Mouse (Mus musculus) layer of hippocampus, postnatal 25 days (tissue): ENCODE measurements around the gene Sprr4. TPM values are rescaled to one million over a fixed set of nuclear protein-coding genes. Genes with fewer than 3 reads are reported as not detected.
A peak's percentile ranks its signal among the peaks of the same experiment; 100 is the strongest.
"Not testable (repeated sequence)": the region's sequence is repeated elsewhere in the genome, so short reads cannot be mapped to it uniquely, and the experiment has no call there.

ENCODE experiments used
- DNase-seq, 2 experiments: peaks; one replicate each; pipeline ENCODE4 v3.0.0; 2022; ENCODE audit warnings: mixed read lengths in 2 of 2, low spot score in 1 of 2; ENCODE audit errors: extremely low spot score in 1 of 2
- total RNA-seq, 2 experiments: library from RNA; stranded (reverse); gene quantifications; 2 replicates each; pipeline ENCODE4 v1.2.3; 2021

The Sprr4 gene
- total RNA-seq, result not detected

GRCm38 (mm10) chr3:92500393-92500792 is at the start of gene Sprr4:
Gene Sprr4, minus strand, starts transcription at chr3:92500493.
- no peak for DNase-seq

GRCm38 (mm10) chr3:92534411-92534810 is 34.1 kb upstream of the Sprr4 start, which contains the start of gene 2310046K23Rik:
Gene 2310046K23Rik, minus strand, starts transcription at chr3:92534511.
- DNase-seq, result no peak

GRCm38 (mm10) chr3:92512325-92512724 is 12.0 kb upstream of the Sprr4 start:
- no peak for DNase-seq

- DNase-seq, result peak in 1 of 2 experiments; percentile 20
Measured at GRCm38 (mm10) chr3:92510786-92511185, 10.5 kb upstream of the Sprr4 start.

- no peak for DNase-seq
Measured at GRCm38 (mm10) chr3:92508185-92508584, 7.9 kb upstream of the Sprr4 start.

- DNase-seq, result no peak
Measured at GRCm38 (mm10) chr3:92503528-92503927, 3.2 kb upstream of the Sprr4 start.

GRCm38 (mm10) chr3:92490262-92490661 is 10.0 kb downstream of the Sprr4 start:
- not testable (repeated sequence) for DNase-seq

- DNase-seq, result no peak
Measured at GRCm38 (mm10) chr3:92486307-92486706, 14.0 kb downstream of the Sprr4 start.

- no peak for DNase-seq
Measured at GRCm38 (mm10) chr3:92485863-92486262, 14.4 kb downstream of the Sprr4 start, which contains the start of gene Sprr1a. Gene Sprr1a, minus strand, starts transcription at chr3:92485895.

- DNase-seq, result not testable (repeated sequence)
Measured at GRCm38 (mm10) chr3:92481249-92481648, 19.0 kb downstream of the Sprr4 start.

GRCm38 (mm10) chr3:92470111-92470510 is 30.2 kb downstream of the Sprr4 start:
- no peak for DNase-seq

GRCm38 (mm10) chr3:92467424-92467823 is 32.9 kb downstream of the Sprr4 start:
- DNase-seq, result no peak

- no peak for DNase-seq
Measured at GRCm38 (mm10) chr3:92466576-92466975, 33.7 kb downstream of the Sprr4 start.

GRCm38 (mm10) chr3:92458620-92459019 is 41.7 kb downstream of the Sprr4 start, which contains the start of gene Sprr3:
Gene Sprr3, minus strand, starts transcription at chr3:92458720.
- no peak for DNase-seq

- DNase-seq, result no peak
Measured at GRCm38 (mm10) chr3:92455151-92455550, 45.1 kb downstream of the Sprr4 start.

Other genes starting within 250 kb of the Sprr4 start
- not detected for gene Sprr2a3, start 215.1 kb downstream of the Sprr4 start, total RNA-seq
- not detected for gene Sprr2b, start 183.9 kb downstream of the Sprr4 start, total RNA-seq
- gene Sprr2d, start 161.4 kb downstream of the Sprr4 start, total RNA-seq, result not detected
- not detected for gene Sprr2e, start 148.3 kb downstream of the Sprr4 start, total RNA-seq
- not detected for gene Sprr2f, start 135.3 kb downstream of the Sprr4 start, total RNA-seq
- not detected for gene Sprr2h, start 114.8 kb downstream of the Sprr4 start, total RNA-seq
- not detected for gene Sprr2i, start 92.5 kb downstream of the Sprr4 start, total RNA-seq
- gene Sprr2j-ps, start 82.4 kb downstream of the Sprr4 start, total RNA-seq, result not detected
- 1 to 10 TPM; 2.3 to 3.6 TPM for gene Gm9774, start 71.1 kb downstream of the Sprr4 start, total RNA-seq
- not detected for gene Sprr2k, start 67.9 kb downstream of the Sprr4 start, total RNA-seq
- gene Sprr1b, start 61.7 kb downstream of the Sprr4 start, total RNA-seq, result not detected
- not detected for gene Sprr3, start 41.8 kb downstream of the Sprr4 start, total RNA-seq
- gene Sprr1a, start 14.6 kb downstream of the Sprr4 start, total RNA-seq, result not detected
- not detected for gene 2310046K23Rik, start 34.0 kb upstream of the Sprr4 start, total RNA-seq
- not detected for gene Ivl, start 73.2 kb upstream of the Sprr4 start, total RNA-seq
- not detected for gene Smcp, start 88.5 kb upstream of the Sprr4 start, total RNA-seq
- gene 2210017I01Rik, start 107.0 kb upstream of the Sprr4 start, total RNA-seq, result not detected
- gene Lce6a, start 121.2 kb upstream of the Sprr4 start, total RNA-seq, result not detected
- gene Lce1a1, start 147.8 kb upstream of the Sprr4 start, total RNA-seq, result not detected
- gene Lce1b, start 156.4 kb upstream of the Sprr4 start, total RNA-seq, result not detected
- not detected for gene Lce1a2, start 169.8 kb upstream of the Sprr4 start, total RNA-seq
- not detected for gene Lce1c, start 178.8 kb upstream of the Sprr4 start, total RNA-seq
- not detected for gene Lce1d, start 186.7 kb upstream of the Sprr4 start, total RNA-seq
- not detected for gene Lce1e, start 208.6 kb upstream of the Sprr4 start, total RNA-seq
- gene Lce1f, start 219.9 kb upstream of the Sprr4 start, total RNA-seq, result not detected
- gene Gm38119, start 238.6 kb upstream of the Sprr4 start, total RNA-seq, result not detected